Mouse (Mus musculus) hindbrain, embryonic 15.5 days (tissue): ENCODE measurements at regions not wholly inside any gene's neighbourhood (a gene's known extent, or its start where the extent isn't known, plus 50 kb on each side); places are given as distances from the start of the nearest gene placed in this dataset.

ENCODE experiments used
- ATAC-seq: fragments of 200-750 bp; cut with Nextera tagmentation; 2 replicates; pipeline ENCODE4 v1.8.0; 2017; ENCODE audit warnings: low read depth, moderate number of reproducible peaks, moderate TSS enrichment; ENCODE audit not compliant: low FRiP score
- H3K27ac ChIP-seq: fragments of 300-500 bp; sonication (generic); replicated peaks from 2 replicates; pipeline ENCODE4 v1.5.1; 2015; ENCODE audit warnings: mild to moderate bottlenecking, inconsistent platforms
- H3K27me3 ChIP-seq: fragments of 300-500 bp; sonication (generic); 2 replicates; pipeline ENCODE4 v1.6.1; 2015; ENCODE audit warnings: control low read depth, inconsistent platforms
- H3K36me3 ChIP-seq: fragments of 300-500 bp; sonication (generic); 2 replicates; pipeline ENCODE4 v1.6.1; 2015; ENCODE audit warnings: control low read depth, inconsistent platforms
- H3K4me1 ChIP-seq: fragments of 300-500 bp; sonication (generic); replicated peaks from 2 replicates; pipeline ENCODE4 v1.6.1; 2015; ENCODE audit warnings: control low read depth, inconsistent platforms
- H3K4me2 ChIP-seq: fragments of 300-500 bp; sonication (generic); 2 replicates; pipeline ENCODE4 v1.6.1; 2015; ENCODE audit warnings: moderate library complexity, mild to moderate bottlenecking, inconsistent platforms
- H3K4me3 ChIP-seq: fragments of 300-500 bp; sonication (generic); 2 replicates; pipeline ENCODE4 v1.5.1; 2015; ENCODE audit warnings: mild to moderate bottlenecking, inconsistent platforms
- H3K9ac ChIP-seq: fragments of 300-500 bp; sonication (generic); 2 replicates; pipeline ENCODE4 v1.6.1; 2015; ENCODE audit warnings: inconsistent platforms
- H3K9me3 ChIP-seq: fragments of 300-500 bp; sonication (generic); 2 replicates; pipeline ENCODE4 v1.6.1; 2016; ENCODE audit warnings: control low read depth, inconsistent platforms
- WGBS: fragments of 180-500 bp; shearing (Covaris S2); methylation state at CpG from one replicate; pipeline ENCODE4 v1.1.7; 2015; 5-methylcytosine and 5-hydroxymethylcytosine counted together

GRCm38 (mm10) chr10:99891899-99892298 lies 123.5 kb upstream of the Kitl start:
- Histone ChIP-seq H3K9me3 (no peaks in the 10 kb centered on the region), H3K4me1 (no peaks in the 10 kb centered on the region), H3K27ac (no peak overlapping the region), H3K27me3 (no peaks in the 10 kb centered on the region), H3K36me3 (no peaks in the 10 kb centered on the region), H3K4me3 (no peak overlapping the region), H3K4me2 (no peak overlapping the region), H3K9ac (no peak overlapping the region)
- WGBS: 90% methylated on average over 3 of the region's 3 CpGs
- no peak for ATAC-seq

GRCm38 (mm10) chr10:99881901-99882300 lies 122.4 kb upstream of the Csl start:
- H3K4me1 ChIP-seq: no peaks in the 10 kb centered on the region
- no peak for ATAC-seq
- H3K4me3 ChIP-seq: no peak overlapping the region
- no peak overlapping the region for H3K27ac ChIP-seq
- no peak overlapping the region for H3K9ac ChIP-seq
- 92% methylated on average over 2 of the region's 2 CpGs for WGBS
- H3K27me3 ChIP-seq: no peaks in the 10 kb centered on the region
- H3K4me2 ChIP-seq: no peak overlapping the region
- no peaks in the 10 kb centered on the region for H3K36me3 ChIP-seq
- no peaks in the 10 kb centered on the region for H3K9me3 ChIP-seq

- H3K4me3 ChIP-seq: no peak overlapping the region
- no peak overlapping the region for H3K9ac ChIP-seq
- ATAC-seq: no peak
- H3K36me3 ChIP-seq: no peaks in the 10 kb centered on the region
- H3K4me2 ChIP-seq: no peak overlapping the region
- H3K27me3 ChIP-seq: no peaks in the 10 kb centered on the region
- H3K9me3 ChIP-seq: no peaks in the 10 kb centered on the region
- 78% methylated on average over 5 of the region's 5 CpGs for WGBS
- no peaks in the 10 kb centered on the region for H3K4me1 ChIP-seq
- H3K27ac ChIP-seq: no peak overlapping the region
Observed at GRCm38 (mm10) chr10:99879362-99879761, 119.9 kb upstream of the Csl start.

GRCm38 (mm10) chr10:99864711-99865110 lies 105.3 kb upstream of the Csl start:
- Histone ChIP-seq H3K36me3 (no peaks in the 10 kb centered on the region), H3K4me1 (peaks cover 5% of the 10 kb centered on the region; the same call in 1 of the 2 replicates), H3K4me2 (no peak overlapping the region), H3K4me3 (no peak overlapping the region), H3K27ac (no peak overlapping the region), H3K27me3 (no peaks in the 10 kb centered on the region), H3K9me3 (no peaks in the 10 kb centered on the region), H3K9ac (no peak overlapping the region)
- 78% methylated on average over 1 of the region's 1 CpGs for WGBS
- no peak for ATAC-seq

- no peak for ATAC-seq
- 41% methylated on average over 10 of the region's 10 CpGs for WGBS
- Histone ChIP-seq H3K36me3 (no peaks in the 10 kb centered on the region), H3K27ac (no peak overlapping the region), H3K4me1 (peaks cover 5% of the 10 kb centered on the region; the same call in 1 of the 2 replicates), H3K9ac (no peak overlapping the region), H3K27me3 (no peaks in the 10 kb centered on the region), H3K4me3 (no peak overlapping the region), H3K9me3 (no peaks in the 10 kb centered on the region), H3K4me2 (no peak overlapping the region)
Observed at GRCm38 (mm10) chr10:99860322-99861089, 101.0 kb upstream of the Csl start.

GRCm38 (mm10) chr10:99844110-99844509 lies 84.7 kb upstream of the Csl start:
- Histone ChIP-seq H3K4me3 (no peak overlapping the region), H3K4me2 (no peak overlapping the region), H3K9me3 (no peaks in the 10 kb centered on the region), H3K27me3 (no peaks in the 10 kb centered on the region), H3K36me3 (no peaks in the 10 kb centered on the region), H3K27ac (no peak overlapping the region), H3K9ac (no peak overlapping the region), H3K4me1 (no peaks in the 10 kb centered on the region)
- 94% methylated on average over 5 of the region's 5 CpGs for WGBS
- no peak for ATAC-seq

- Histone ChIP-seq H3K27me3 (no peaks in the 10 kb centered on the region), H3K27ac (no peak overlapping the region), H3K4me3 (no peak overlapping the region), H3K4me2 (no peak overlapping the region), H3K9me3 (no peaks in the 10 kb centered on the region), H3K4me1 (no peaks in the 10 kb centered on the region), H3K36me3 (no peaks in the 10 kb centered on the region), H3K9ac (no peak overlapping the region)
- 83% methylated on average over 10 of the region's 10 CpGs for WGBS
- no peak for ATAC-seq
Observed at GRCm38 (mm10) chr10:99841167-99841843, 81.8 kb upstream of the Csl start.

GRCm38 (mm10) chr10:99840179-99840876 lies 80.9 kb upstream of the Csl start:
- H3K4me3 ChIP-seq: no peak overlapping the region
- no peaks in the 10 kb centered on the region for H3K36me3 ChIP-seq
- no peaks in the 10 kb centered on the region for H3K27me3 ChIP-seq
- no peaks in the 10 kb centered on the region for H3K4me1 ChIP-seq
- WGBS: 86% methylated on average over 10 of the region's 10 CpGs
- no peaks in the 10 kb centered on the region for H3K9me3 ChIP-seq
- H3K4me2 ChIP-seq: no peak overlapping the region
- H3K9ac ChIP-seq: no peak overlapping the region
- no peak for ATAC-seq
- no peak overlapping the region for H3K27ac ChIP-seq

GRCm38 (mm10) chr10:99836835-99837412 lies 77.5 kb upstream of the Csl start:
- no peak for ATAC-seq
- WGBS: 80% methylated on average over 5 of the region's 5 CpGs
- Histone ChIP-seq H3K9ac (no peak overlapping the region), H3K4me2 (no peak overlapping the region), H3K9me3 (no peaks in the 10 kb centered on the region), H3K4me1 (no peaks in the 10 kb centered on the region), H3K27ac (no peak overlapping the region), H3K4me3 (no peak overlapping the region), H3K27me3 (no peaks in the 10 kb centered on the region), H3K36me3 (no peaks in the 10 kb centered on the region)

- no peak overlapping the region for H3K4me3 ChIP-seq
- peak; percentile 75 for ATAC-seq
Observed at GRCm38 (mm10) chr10:99834905-99835633, 75.6 kb upstream of the Csl start.

GRCm38 (mm10) chr10:99829974-99830373 lies 70.5 kb upstream of the Csl start:
- 65% methylated on average over 3 of the region's 3 CpGs for WGBS
- Histone ChIP-seq H3K4me2 (no peak overlapping the region), H3K9ac (no peak overlapping the region), H3K27me3 (no peaks in the 10 kb centered on the region), H3K4me1 (no peaks in the 10 kb centered on the region), H3K36me3 (no peaks in the 10 kb centered on the region), H3K4me3 (no peak overlapping the region), H3K27ac (no peak overlapping the region), H3K9me3 (no peaks in the 10 kb centered on the region)
- 0 out of 2 replicates have a peak, but pooled peaks have one; percentile 61 for ATAC-seq

More at GRCm38 (mm10) chr10:99834905-99835633, 75.6 kb upstream of the Csl start:
- WGBS: 65% methylated on average over 4 of the region's 4 CpGs
- H3K36me3 ChIP-seq: no peaks in the 10 kb centered on the region
- H3K9me3 ChIP-seq: no peaks in the 10 kb centered on the region
- H3K27me3 ChIP-seq: no peaks in the 10 kb centered on the region
- no peak overlapping the region for H3K27ac ChIP-seq
- H3K4me1 ChIP-seq: no peaks in the 10 kb centered on the region
- no peak overlapping the region for H3K9ac ChIP-seq
- H3K4me2 ChIP-seq: no peak overlapping the region
